Mouse (Mus musculus) splenic B cell, adult 2 months (primary cell): Measurements from ENCODE around the gene Gm49380.

Source experiments
- DNase-seq: peaks from one replicate; pipeline ENCODE4 v3.0.0-alpha.2; 2011; ENCODE audit warnings: low read depth, low spot score
- H3K27me3 ChIP-seq: 2 replicates; pipeline ENCODE4 v1.6.1; 2012; ENCODE audit warnings: mild to moderate bottlenecking, low read length, moderate library complexity, mixed read lengths; ENCODE audit not compliant: control insufficient read depth, poor library complexity, insufficient read depth, severe bottlenecking
- H3K36me3 ChIP-seq: 2 replicates; pipeline ENCODE4 v1.6.1; 2012; ENCODE audit warnings: mild to moderate bottlenecking, low read length, moderate library complexity, mixed read lengths; ENCODE audit not compliant: control insufficient read depth, poor library complexity, insufficient read depth, severe bottlenecking

The Gm49380 gene

DNA sequence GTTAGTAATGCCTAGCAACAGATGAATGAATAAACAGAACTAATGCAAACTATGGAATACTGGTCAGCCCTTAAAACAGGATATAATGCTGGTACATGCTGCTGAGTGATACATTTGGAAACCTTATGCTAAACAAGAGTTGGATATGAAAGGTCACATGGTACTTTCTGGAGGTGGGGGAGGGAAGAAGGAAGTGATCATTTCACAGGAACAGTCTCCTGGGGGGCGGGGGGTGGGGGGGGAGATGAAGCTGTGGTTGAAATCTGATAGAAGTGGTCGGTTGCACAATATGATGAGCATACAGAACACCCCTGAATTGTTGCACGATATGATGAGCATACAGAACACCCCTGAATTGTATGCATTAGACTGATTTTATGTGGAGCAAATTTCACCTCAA lies 89.2 kb downstream of the Gm49380 start:
- Histone ChIP-seq H3K27me3 (no peaks in the 10 kb centered on the region), H3K36me3 (no peaks in the 10 kb centered on the region)
- DNase-seq = no peak

DNA sequence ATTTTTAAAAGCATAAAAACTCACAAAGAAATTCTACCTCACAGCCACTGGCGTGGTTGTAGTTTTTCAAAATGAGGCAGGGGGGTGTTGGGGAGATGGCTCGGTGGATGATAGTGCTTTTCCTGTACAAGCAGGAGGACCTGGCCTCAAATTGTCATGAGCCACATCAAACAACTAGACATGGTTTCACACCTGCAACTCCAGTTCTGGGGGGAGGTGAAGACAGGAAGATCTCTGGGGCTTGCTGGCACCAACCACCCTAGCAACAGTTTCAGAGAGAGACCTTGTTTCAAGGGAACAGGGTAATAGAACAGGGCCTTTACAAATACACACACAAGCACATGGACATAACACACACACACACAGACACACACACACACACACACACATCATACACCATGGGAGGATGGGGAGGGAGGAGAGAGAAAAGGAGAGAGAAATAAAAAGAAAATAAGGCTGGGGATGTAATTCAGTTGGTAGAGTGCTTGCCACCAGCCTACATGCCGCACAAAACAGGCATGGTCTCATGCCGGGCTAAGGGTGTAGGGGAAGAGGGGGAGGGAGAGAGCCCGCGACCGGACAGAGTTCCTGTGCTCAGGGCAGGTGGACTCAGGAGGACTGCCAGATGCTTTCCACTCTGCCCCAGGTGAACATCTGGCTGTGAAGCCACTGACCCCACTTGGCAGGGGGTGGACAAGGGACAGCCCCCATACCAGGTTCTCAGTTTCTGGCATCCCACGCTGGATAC lies 91.0 kb downstream of the Gm49380 start:
- Histone ChIP-seq H3K27me3 (no peaks in the 10 kb centered on the region), H3K36me3 (no peaks in the 10 kb centered on the region)
- DNase-seq = no peak

DNA sequence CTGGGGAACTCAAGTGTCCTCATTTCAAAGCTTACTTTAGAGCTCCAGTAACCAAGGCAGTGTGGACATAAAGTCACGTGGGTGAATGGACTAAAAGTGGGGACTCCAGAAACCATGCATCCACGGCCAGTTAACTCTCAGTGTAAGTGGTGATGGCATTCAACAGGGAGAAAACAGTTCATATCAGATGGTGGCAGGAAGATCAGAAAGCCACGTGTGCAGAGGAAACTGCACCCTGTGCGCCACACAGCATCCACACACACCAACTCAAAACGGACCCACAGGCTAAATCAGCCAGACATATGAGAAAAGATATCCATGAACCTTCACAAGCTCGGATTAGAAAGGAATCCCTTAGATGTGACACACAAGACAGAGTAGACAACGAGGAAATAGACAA lies 93.3 kb downstream of the Gm49380 start:
- DNase-seq = no peak
- Histone ChIP-seq H3K36me3 (no peaks in the 10 kb centered on the region), H3K27me3 (no peaks in the 10 kb centered on the region)

DNA sequence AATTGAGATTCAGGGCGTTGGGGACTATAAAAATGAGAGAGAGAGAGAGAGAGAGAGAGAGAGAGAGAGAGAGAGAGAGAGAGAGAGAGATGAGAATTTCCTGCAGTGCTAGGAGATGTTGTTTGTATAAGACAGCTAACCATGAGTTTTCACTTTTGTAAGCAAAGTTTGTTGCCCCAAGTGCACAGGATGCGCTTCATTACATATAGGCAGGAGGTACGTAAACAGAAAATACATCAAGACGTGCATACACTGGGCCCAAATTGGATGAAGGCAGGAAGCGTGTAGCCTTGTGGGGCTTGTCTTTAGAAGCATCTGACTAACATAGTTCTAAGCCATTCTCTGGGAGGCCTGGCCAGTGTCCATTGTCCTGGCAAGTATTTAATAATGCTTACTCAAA lies 95.5 kb downstream of the Gm49380 start:
- Histone ChIP-seq H3K36me3 (no peaks in the 10 kb centered on the region), H3K27me3 (no peaks in the 10 kb centered on the region)
- no peak for DNase-seq
